Mouse (Mus musculus): Measurements from ENCODE around the gene Ext2. TPM values are rescaled to one million over a fixed set of nuclear protein-coding genes. Genes with fewer than 3 reads are reported as not detected.

Ext2 gene
- 57.6 and 69.1 TPM in 2 replicates for polyA plus RNA-seq (2015; fragmentation: Nextera tagmentation; extraction: Ambion mirVana)

DNA sequence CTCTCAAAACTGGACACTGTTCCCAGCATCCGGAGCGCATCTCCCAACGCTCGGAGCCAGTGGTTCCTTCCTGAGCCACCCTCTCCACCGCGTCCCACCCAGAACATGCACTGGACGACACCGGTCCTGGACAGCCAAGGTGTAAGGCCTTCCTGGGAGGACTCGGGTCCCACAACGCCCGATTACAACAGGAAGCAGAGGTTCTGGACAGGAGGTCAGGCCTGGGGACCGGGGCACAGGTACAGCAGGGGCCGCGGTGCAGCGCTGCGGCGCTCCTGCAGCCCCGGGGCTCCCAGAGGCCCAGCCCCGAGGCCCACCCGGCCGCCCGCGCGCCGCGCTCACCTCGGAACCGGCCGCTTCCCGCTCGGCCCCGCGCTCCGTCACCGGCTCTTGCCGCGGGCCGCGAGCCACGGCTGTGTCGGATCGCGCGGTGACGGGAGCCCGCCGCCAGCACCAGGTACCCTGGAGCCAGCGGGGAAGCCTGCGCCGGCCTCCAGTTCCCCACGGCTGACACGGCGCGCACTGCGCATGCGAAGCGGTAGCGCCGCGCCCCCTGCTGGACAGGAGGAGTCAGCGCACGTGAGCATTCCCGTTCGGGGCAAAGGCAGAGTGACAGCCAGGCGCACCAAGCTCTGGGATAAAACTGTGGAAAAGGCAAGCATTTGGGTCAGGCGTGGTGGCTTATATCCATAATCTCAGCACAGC is at the start of gene Ext2:
TSS of gene Ext2 (minus strand) at position 524 of the 705 bp plus-strand sequence.
- Histone ChIP-seq H3K27me3 (no peaks in the 10 kb centered on the region), H3K36me3 (peaks cover 9% of the 10 kb centered on the region), H3K4me3 (replicated peaks) (peak within 1 kb of the TSS; percentile 92), H3K27ac (peak within 1 kb of the TSS; percentile 19; the same call in 1 of the 2 replicates), H3K9ac (replicated peaks) (peak within 1 kb of the TSS; percentile 96), H3K4me2 (replicated peaks) (peak within 1 kb of the TSS; percentile 77), H3K4me1 (replicated peaks) (peaks cover 17% of the 10 kb centered on the region), H3K9me3 (no peaks in the 10 kb centered on the region)
- under 1% methylated on average over 60 of the region's 66 CpGs for WGBS
- peak; percentile 93 for ATAC-seq

DNA sequence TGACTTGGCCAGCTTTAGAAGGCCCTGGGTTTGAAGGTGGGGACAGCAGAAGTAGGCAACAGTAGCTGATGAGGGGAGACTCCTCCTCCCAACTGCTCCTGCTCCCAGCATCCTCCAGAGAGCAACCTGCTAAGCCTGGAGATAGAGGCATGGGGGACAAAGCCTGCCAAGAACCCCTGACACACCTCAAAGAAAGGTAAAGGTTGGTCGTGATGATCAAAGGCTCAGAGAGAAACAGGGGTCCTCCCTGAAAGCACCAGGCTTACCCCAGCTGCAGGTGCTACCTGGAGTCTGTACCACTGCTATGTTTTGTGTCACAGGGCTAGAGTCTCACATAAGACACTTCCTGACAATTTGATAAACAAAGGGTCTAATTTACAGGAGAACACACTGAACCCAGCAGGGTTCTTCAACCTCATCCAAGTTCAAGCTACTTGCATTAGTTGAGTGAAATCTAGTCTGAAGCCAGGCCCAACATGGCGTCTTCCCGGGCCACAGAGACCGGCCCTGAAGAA is 49.1 kb upstream of the Ext2 start:
- ATAC-seq: no peak

DNA sequence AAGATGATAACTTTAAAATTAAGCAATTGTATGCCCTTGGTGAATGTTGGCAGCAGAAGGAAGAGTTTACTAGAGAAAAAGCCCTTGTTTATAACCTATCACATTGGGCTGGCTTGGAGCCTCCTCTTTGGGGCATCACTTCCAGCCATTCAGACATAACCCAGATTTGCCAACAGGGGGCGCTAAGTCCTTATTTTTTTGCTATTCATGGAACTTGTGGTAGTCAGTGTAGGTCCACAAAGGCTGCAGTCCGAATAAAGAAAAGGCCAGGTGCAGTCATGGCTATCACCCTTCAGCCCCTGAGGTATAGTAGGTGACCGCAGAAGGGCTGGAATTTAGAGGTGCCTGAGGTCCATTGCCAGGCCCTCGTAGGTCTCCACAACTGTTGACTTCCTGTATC is 48.5 kb upstream of the Ext2 start:
- 49% methylated on average over 4 of the region's 4 CpGs for WGBS
- no peak overlapping the region for H3K4me2 ChIP-seq (replicated peaks)
- H3K27ac ChIP-seq: no peak overlapping the region
- no peaks in the 10 kb centered on the region for H3K9me3 ChIP-seq
- no peaks in the 10 kb centered on the region for H3K27me3 ChIP-seq
- ATAC-seq: peak; percentile 62; the same call in 1 of the 2 replicates
- no peak overlapping the region for H3K4me3 ChIP-seq (replicated peaks)
- H3K36me3 ChIP-seq: no peaks in the 10 kb centered on the region
- no peak overlapping the region for H3K9ac ChIP-seq (replicated peaks)
- peaks cover 12% of the 10 kb centered on the region for H3K4me1 ChIP-seq (replicated peaks)

More for the DNA sequence above, 49.1 kb upstream of the Ext2 start:
- Histone ChIP-seq H3K4me3 (replicated peaks) (no peak overlapping the region), H3K36me3 (no peaks in the 10 kb centered on the region), H3K27ac (no peak overlapping the region), H3K4me1 (replicated peaks) (peaks cover 12% of the 10 kb centered on the region), H3K27me3 (no peaks in the 10 kb centered on the region), H3K9ac (replicated peaks) (no peak overlapping the region), H3K9me3 (no peaks in the 10 kb centered on the region), H3K4me2 (replicated peaks) (no peak overlapping the region)
- WGBS: 86% methylated on average over 4 of the region's 4 CpGs

DNA sequence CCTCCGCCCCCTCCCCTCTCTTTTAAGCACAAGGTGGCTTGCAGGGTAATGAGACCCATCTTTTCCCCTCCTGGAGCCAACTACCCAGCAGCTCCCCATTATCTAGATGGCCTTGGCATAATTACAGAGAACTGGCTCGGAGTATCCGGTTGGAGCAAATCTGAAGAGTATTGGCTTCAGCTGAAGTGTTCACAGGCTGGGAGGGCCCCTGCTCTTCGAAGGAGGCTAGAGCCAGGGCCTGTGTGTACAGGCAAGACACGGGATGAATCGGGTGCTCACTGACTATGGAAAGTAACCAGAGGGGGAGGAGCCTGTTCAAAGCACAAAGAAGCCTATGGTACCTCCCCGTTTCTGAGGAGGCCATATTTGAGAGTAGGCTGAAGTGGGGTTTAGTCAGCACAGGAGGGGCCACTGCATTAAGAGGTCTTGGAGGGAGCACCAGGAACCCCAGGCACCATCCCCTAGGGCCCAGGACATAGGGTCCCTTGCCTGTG is 46.8 kb upstream of the Ext2 start, which contains the start of gene Accsl:
TSS of gene Accsl (minus strand) at position 51 of the 494 bp plus-strand sequence.
- no peak within 1 kb of the TSS for H3K4me2 ChIP-seq (replicated peaks)
- H3K27me3 ChIP-seq: no peaks in the 10 kb centered on the region
- ATAC-seq: no peak
- H3K4me3 ChIP-seq (replicated peaks): no peak within 1 kb of the TSS
- peaks cover 10% of the 10 kb centered on the region for H3K4me1 ChIP-seq (replicated peaks)
- no peak within 1 kb of the TSS for H3K9ac ChIP-seq (replicated peaks)
- no peak within 1 kb of the TSS for H3K27ac ChIP-seq
- no peaks in the 10 kb centered on the region for H3K36me3 ChIP-seq
- WGBS: 70% methylated on average over 7 of the region's 7 CpGs
- H3K9me3 ChIP-seq: no peaks in the 10 kb centered on the region

DNA sequence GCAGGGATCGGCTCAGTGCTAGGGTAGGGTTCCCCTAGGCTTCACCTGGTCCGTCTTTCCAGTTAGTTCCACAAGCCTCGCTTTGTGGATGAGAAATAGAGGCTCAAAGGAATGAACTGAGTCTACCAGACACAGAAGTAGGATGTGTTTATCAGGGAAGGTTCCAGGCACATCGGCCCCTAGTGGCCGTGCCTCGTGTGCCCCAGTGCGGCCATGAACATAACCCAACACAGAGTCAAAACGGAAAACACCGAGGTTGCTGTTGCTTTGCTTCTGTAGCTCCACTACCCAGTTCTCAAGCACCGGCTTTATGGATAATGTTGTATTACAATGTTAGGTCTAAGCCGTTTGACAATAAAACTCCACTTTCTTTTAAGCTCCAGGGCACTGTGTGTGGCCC is 46.2 kb upstream of the Ext2 start:
- no peak for ATAC-seq
- peaks cover 4% of the 10 kb centered on the region for H3K4me1 ChIP-seq (replicated peaks)
- H3K27me3 ChIP-seq: no peaks in the 10 kb centered on the region
- H3K9ac ChIP-seq (replicated peaks): no peak overlapping the region
- H3K9me3 ChIP-seq: no peaks in the 10 kb centered on the region
- no peak overlapping the region for H3K4me2 ChIP-seq (replicated peaks)
- no peak overlapping the region for H3K27ac ChIP-seq
- H3K36me3 ChIP-seq: no peaks in the 10 kb centered on the region
- 85% methylated on average over 11 of the region's 11 CpGs for WGBS
- no peak overlapping the region for H3K4me3 ChIP-seq (replicated peaks)

DNA sequence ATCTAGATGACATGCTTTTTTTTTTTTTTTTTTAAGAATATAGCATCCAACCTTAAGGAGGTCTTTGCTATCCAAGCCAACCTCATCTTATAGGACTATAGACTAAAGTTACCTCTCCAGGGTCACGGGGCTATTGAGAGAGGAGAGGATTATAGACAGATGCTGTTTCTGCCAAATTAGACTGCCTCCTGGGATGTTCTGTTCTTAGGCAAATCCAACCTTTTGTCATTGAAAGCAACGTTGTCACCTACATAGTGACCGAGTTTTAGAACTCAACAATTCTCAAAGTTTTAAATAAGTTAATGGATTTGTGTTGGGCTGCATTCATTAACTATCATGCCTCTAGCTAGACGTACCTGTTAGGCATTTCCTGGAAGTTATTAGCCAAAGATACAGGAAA is 40.9 kb upstream of the Ext2 start:
- H3K36me3 ChIP-seq: no peaks in the 10 kb centered on the region
- H3K4me3 ChIP-seq (replicated peaks): no peak overlapping the region
- H3K27me3 ChIP-seq: no peaks in the 10 kb centered on the region
- 64% methylated on average over 4 of the region's 4 CpGs for WGBS
- H3K9ac ChIP-seq (replicated peaks): no peak overlapping the region
- no peak overlapping the region for H3K4me2 ChIP-seq (replicated peaks)
- no peak overlapping the region for H3K27ac ChIP-seq
- H3K9me3 ChIP-seq: no peaks in the 10 kb centered on the region
- no peaks in the 10 kb centered on the region for H3K4me1 ChIP-seq (replicated peaks)
- no peak for ATAC-seq

DNA sequence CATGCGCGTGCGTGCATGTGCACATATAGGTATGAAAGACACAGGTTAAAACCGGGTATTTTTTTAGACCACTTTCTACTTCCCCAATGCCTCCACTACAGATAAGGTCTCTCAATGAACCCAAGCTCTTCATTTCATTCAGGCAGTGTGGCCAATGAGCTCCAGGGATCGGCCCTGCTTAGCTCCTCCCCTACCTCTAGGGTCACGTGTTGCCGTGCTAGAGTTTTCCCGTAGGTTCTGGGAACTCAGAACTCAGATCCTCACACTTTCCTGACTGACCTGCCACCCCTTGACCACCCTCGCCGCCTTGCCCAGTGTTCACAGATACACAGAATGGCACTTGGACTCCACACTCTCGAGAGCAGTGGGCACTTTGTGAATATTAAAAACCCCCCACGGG is 36.5 kb upstream of the Ext2 start:
- WGBS: 79% methylated on average over 12 of the region's 12 CpGs
- no peak overlapping the region for H3K9ac ChIP-seq (replicated peaks)
- H3K36me3 ChIP-seq: no peaks in the 10 kb centered on the region
- no peaks in the 10 kb centered on the region for H3K9me3 ChIP-seq
- H3K4me1 ChIP-seq (replicated peaks): no peaks in the 10 kb centered on the region
- H3K27ac ChIP-seq: no peak overlapping the region
- no peak for ATAC-seq
- no peak overlapping the region for H3K4me3 ChIP-seq (replicated peaks)
- H3K27me3 ChIP-seq: no peaks in the 10 kb centered on the region
- no peak overlapping the region for H3K4me2 ChIP-seq (replicated peaks)

DNA sequence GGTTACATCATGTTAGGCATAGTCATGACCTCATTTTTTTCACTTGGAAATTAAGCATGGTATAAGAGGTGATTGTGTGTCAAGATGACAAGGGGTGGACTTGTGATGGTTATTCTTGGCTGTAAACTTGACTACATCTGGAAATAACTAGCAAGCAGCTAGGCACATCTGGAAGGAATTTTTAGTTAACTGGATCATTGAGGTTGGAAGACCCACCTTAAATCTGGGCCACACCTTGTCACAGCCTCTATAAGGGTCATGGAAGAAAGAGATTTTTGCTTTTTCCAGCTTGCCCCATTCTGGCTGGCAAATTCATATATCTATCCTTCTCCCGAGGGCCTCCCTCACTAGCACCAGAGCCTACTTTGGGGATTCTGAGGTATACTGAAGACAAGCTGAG is 28.9 kb upstream of the Ext2 start:
- no peak for ATAC-seq
- H3K9ac ChIP-seq (replicated peaks): no peak overlapping the region
- H3K27me3 ChIP-seq: 0 out of 2 replicates have a peak, but pooled peaks cover 4% of the 10 kb centered on the region
- H3K4me2 ChIP-seq (replicated peaks): no peak overlapping the region
- WGBS: 97% methylated on average over 1 of the region's 1 CpGs
- no peak overlapping the region for H3K4me3 ChIP-seq (replicated peaks)
- H3K9me3 ChIP-seq: no peaks in the 10 kb centered on the region
- no peak overlapping the region for H3K27ac ChIP-seq
- H3K4me1 ChIP-seq (replicated peaks): peaks cover 15% of the 10 kb centered on the region
- H3K36me3 ChIP-seq: 0 out of 2 replicates have a peak, but pooled peaks cover 5% of the 10 kb centered on the region

DNA sequence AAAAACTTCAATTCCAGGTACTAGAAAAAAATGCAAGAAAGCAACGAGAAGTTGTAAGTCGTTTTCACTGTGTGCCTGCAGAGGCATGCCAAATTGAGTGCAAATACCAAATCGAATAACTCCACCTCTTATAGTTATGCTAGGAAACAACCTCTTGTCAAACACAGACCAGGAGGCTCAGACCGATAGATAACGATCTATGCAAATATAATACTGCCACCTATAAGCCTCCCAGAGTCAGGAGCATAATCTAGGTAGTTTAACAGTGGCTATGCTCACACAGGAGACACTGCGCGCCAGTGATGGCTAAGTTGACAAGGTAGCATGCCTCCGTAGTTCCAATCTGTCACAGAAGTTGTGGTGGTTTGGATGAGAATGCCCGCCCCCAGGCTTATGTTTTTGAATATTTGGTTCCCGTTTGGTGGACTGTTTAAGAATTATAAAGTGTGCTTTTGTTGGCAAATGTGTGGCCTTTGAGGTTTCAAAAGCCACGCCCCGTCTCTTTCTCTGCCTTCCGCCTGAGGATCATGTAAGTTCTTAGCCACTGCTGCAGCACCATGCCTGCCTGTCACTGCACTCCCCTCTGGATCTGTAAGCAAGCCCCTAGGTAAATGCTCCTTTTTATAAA is 28.1 kb upstream of the Ext2 start:
- Histone ChIP-seq H3K9ac (replicated peaks) (no peak overlapping the region), H3K4me1 (replicated peaks) (peaks cover 15% of the 10 kb centered on the region), H3K4me3 (replicated peaks) (peak overlapping the region; percentile 69), H3K4me2 (replicated peaks) (peak overlapping the region; percentile 73), H3K27me3 (0 out of 2 replicates have a peak, but pooled peaks cover 4% of the 10 kb centered on the region), H3K9me3 (no peaks in the 10 kb centered on the region), H3K36me3 (peaks cover 13% of the 10 kb centered on the region; the same call in 1 of the 2 replicates), H3K27ac (no peak overlapping the region)
- WGBS: 56% methylated on average over 13 of the region's 13 CpGs
- no peak for ATAC-seq

DNA sequence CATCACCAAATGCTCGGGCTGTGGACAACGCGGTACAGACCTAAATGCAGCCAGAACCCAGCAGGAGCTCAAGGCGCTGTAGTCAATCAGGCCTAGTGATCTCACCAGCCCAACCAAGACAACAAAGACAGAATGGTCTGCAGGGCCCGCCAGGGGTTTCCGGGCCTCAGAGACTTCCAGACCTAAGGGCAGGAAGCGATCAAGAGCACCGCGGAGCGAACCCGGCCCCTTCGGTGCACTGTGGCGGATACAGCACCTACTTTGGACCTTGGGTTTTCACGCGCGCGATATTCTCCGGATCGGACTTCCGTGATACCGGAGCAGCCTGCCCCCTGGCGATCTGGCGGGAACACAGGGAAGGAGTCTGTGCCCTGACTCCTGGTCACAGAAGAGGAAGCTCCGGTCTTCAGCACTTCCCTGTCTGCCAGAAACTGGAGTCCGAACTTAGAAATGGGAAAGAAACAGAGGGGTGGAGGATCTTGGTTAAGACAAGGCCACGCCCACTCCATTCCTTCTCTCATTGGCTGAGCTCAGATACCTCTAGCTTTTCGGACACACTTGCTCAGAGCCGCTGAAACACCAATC is 27.2 kb upstream of the Ext2 start, which contains the start of gene Accs:
TSS of gene Accs (minus strand) at position 439 of the 585 bp plus-strand sequence.
- H3K4me2 ChIP-seq (replicated peaks): peak within 1 kb of the TSS; percentile 73
- peak within 1 kb of the TSS; percentile 85 for H3K9ac ChIP-seq (replicated peaks)
- peaks cover 15% of the 10 kb centered on the region for H3K4me1 ChIP-seq (replicated peaks)
- peak within 1 kb of the TSS; percentile 69 for H3K4me3 ChIP-seq (replicated peaks)
- under 1% methylated on average over 28 of the region's 28 CpGs for WGBS
- H3K27me3 ChIP-seq: 0 out of 2 replicates have a peak, but pooled peaks cover 4% of the 10 kb centered on the region
- ATAC-seq: peak; percentile 89
- H3K27ac ChIP-seq: peak within 1 kb of the TSS; percentile 85
- H3K36me3 ChIP-seq: peaks cover 19% of the 10 kb centered on the region
- H3K9me3 ChIP-seq: no peaks in the 10 kb centered on the region

DNA sequence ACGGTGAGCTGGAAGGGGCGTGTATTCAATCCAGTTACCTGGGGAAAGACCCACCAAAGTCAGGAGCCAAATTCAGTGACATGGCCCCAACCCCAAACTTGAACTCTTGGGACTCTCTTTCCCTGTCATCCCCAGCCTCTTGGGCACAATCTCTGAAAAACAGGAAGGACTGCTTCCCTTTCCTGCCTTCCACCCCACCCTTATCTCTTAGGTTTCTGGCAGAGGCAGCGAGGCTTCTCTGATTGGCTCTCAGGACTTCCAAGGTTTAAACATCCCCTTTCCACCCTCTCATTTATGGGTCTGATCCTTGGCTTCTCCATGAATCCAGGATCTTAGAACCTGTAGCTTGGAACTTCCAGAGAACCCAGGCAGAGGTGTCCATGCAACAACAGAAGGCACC is 19.0 kb upstream of the Ext2 start:
- no peak overlapping the region for H3K4me2 ChIP-seq (replicated peaks)
- no peaks in the 10 kb centered on the region; the same call in 1 of the 2 replicates for H3K9me3 ChIP-seq
- 100% methylated on average over 3 of the region's 3 CpGs for WGBS
- no peaks in the 10 kb centered on the region for H3K4me1 ChIP-seq (replicated peaks)
- no peak overlapping the region for H3K9ac ChIP-seq (replicated peaks)
- no peak for ATAC-seq
- H3K27ac ChIP-seq: no peak overlapping the region
- no peaks in the 10 kb centered on the region for H3K27me3 ChIP-seq
- H3K4me3 ChIP-seq (replicated peaks): no peak overlapping the region
- H3K36me3 ChIP-seq: peaks cover 85% of the 10 kb centered on the region

DNA sequence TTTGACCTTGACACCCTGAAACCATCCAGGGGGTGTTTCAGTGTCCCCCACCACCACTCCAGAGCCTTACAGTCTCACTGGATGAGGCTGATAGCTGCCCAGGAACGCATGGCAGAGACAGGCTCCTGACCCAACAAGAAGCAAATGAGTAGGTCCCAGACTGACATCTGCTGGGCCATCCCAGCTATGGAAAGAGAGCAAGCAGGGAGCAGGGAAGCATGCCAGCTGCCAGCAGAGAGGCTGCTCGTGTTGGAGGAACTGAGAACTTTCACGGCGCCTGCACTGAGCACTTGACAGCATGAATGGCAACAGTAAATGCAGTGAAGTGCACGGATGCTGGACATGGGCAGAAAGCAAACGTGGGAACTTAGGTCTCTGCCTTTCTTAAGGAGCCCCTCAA is 17.7 kb upstream of the Ext2 start:
- H3K27me3 ChIP-seq: no peaks in the 10 kb centered on the region
- no peaks in the 10 kb centered on the region for H3K4me1 ChIP-seq (replicated peaks)
- no peak overlapping the region for H3K9ac ChIP-seq (replicated peaks)
- no peaks in the 10 kb centered on the region; the same call in 1 of the 2 replicates for H3K9me3 ChIP-seq
- peaks cover 85% of the 10 kb centered on the region for H3K36me3 ChIP-seq
- H3K4me2 ChIP-seq (replicated peaks): no peak overlapping the region
- no peak for ATAC-seq
- 82% methylated on average over 6 of the region's 6 CpGs for whole genome bisulfite sequencing
- no peak overlapping the region for H3K4me3 ChIP-seq (replicated peaks)
- H3K27ac ChIP-seq: no peak overlapping the region
